Comparison of ENCODE assay signal across 8 mouse cellular contexts in the genomic region with DNA sequence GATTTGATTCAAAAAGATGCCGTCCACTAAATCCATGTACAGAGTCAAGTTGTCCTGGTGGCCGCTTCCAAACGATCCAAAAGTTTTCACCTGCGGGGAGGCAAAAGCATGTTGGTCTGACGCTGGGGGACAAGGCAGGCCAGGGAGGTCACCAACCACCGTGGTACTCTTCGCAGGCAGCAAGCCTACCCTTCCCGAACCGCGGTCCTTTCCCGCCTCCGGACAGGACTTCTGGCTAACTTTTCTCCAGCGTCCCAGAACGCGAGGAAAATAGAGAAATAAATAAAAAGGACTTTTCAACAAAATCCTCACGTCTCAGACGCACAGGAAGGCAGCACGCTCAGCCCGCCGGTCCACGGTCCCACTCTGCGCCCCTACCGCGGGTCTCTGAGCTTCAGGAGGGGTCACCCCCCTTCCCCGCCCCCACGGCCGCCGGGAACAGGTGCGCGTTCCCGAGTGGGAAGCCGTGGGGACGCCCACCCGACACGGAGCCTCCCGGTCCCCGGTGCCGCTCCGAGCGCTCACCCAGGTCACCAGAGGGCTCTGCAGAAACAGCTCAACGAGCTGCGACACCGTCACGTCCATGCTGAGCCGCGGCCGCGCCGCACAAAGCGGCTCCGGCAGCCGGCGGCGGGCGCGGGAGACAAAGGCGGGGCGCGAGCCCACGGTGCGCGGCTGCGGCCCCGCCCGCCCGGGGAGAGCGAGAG. TPM values are rescaled to one million over a fixed set of nuclear protein-coding genes. Genes with fewer than 3 reads are reported as not detected.
DNase-seq lines count a peak whose midpoint lies in the region; ATAC-seq and TF ChIP-seq lines count a peak whose summit lies in the region.

No protein-coding gene starts in this region.

- TF ChIP-seq CTCF in cerebellum, adult 2 months (IDR thresholded peaks at IDR 0.05; ENCODE audit: borderline replicate concordance, insufficient read depth, low read depth, low read length), result no peak

- H3K9me3 ChIP-seq in megakaryocyte, embryonic 14.5 days, result no peaks in the 10 kb centered on the region
- no peaks in the 10 kb centered on the region for H3K9me3 ChIP-seq in hindbrain, embryonic 12.5 days (replicated peaks)
- no peaks in the 10 kb centered on the region for H3K9me3 ChIP-seq in midbrain, embryonic 12.5 days

- peak overlapping the region; percentile 91 for H3K9ac ChIP-seq in hindbrain, embryonic 12.5 days
- H3K9ac ChIP-seq in midbrain, embryonic 12.5 days (replicated peaks), result peak overlapping the region; percentile 86

- ATAC-seq in megakaryocyte, adult 5-6 weeks (ENCODE audit: poor library complexity, severe bottlenecking), result no peak
- ATAC-seq in hindbrain, embryonic 12.5 days (ENCODE audit: low FRiP score), result peak; percentile 66
- ATAC-seq in midbrain, embryonic 12.5 days (ENCODE audit: low FRiP score, low read depth), result peak; percentile 71

- H3K4me3 ChIP-seq in cerebellum, adult 2 months (replicated peaks; ENCODE audit: insufficient read depth, low read depth, low read length), result peak overlapping the region; percentile 77
- H3K4me3 ChIP-seq in megakaryocyte, embryonic 14.5 days (replicated peaks), result peak overlapping the region; percentile 95
- peak overlapping the region; percentile 71 for H3K4me3 ChIP-seq in hindbrain, embryonic 12.5 days
- peak overlapping the region; percentile 78 for H3K4me3 ChIP-seq in midbrain, embryonic 12.5 days

- H3K36me3 ChIP-seq in megakaryocyte, embryonic 14.5 days (replicated peaks; ENCODE audit: low read length), result peaks cover 2% of the 10 kb centered on the region
- no peaks in the 10 kb centered on the region for H3K36me3 ChIP-seq in hindbrain, embryonic 12.5 days
- H3K36me3 ChIP-seq in midbrain, embryonic 12.5 days, result no peaks in the 10 kb centered on the region

- no peaks in the 10 kb centered on the region for H3K4me1 ChIP-seq in cerebellum, adult 2 months (ENCODE audit: control insufficient read depth, insufficient read depth, low read length)
- H3K4me1 ChIP-seq in megakaryocyte, embryonic 14.5 days, result peaks cover 42% of the 10 kb centered on the region
- H3K4me1 ChIP-seq in hindbrain, embryonic 12.5 days, result peaks cover 36% of the 10 kb centered on the region
- H3K4me1 ChIP-seq in midbrain, embryonic 12.5 days, result peaks cover 43% of the 10 kb centered on the region

- peak overlapping the region; percentile 84 for H3K4me2 ChIP-seq in hindbrain, embryonic 12.5 days (replicated peaks)
- H3K4me2 ChIP-seq in midbrain, embryonic 12.5 days (replicated peaks), result peak overlapping the region; percentile 82

- no peak for DNase-seq in cerebellum, adult 2 months
- no peak for DNase-seq in cerebellum, postnatal 14 days
- DNase-seq in frontal cortex, adult 2 months (ENCODE audit: extremely low spot score in 1 of 2, low spot score in 1 of 2), result no peak
- no peak for DNase-seq in frontal cortex, postnatal 14 days (ENCODE audit: low spot score in 2 of 2)

- 2% methylated on average over 66 of the region's 67 CpGs for WGBS in cerebellum, adult 2 months
- WGBS in hindbrain, embryonic 12.5 days, result under 1% methylated on average over 47 of the region's 67 CpGs
- under 1% methylated on average over 57 of the region's 67 CpGs for WGBS in midbrain, embryonic 12.5 days

- H3K27me3 ChIP-seq in cerebellum, adult 2 months (ENCODE audit: control insufficient read depth, insufficient read depth, low read length), result no peaks in the 10 kb centered on the region; the same call in 1 of the 2 replicates
- peaks cover 13% of the 10 kb centered on the region for H3K27me3 ChIP-seq in megakaryocyte, embryonic 14.5 days (replicated peaks)
- H3K27me3 ChIP-seq in hindbrain, embryonic 12.5 days, result 0 out of 2 replicates have a peak, but pooled peaks cover 7% of the 10 kb centered on the region
- peaks cover 7% of the 10 kb centered on the region for H3K27me3 ChIP-seq in midbrain, embryonic 12.5 days

- H3K27ac ChIP-seq in cerebellum, adult 2 months (ENCODE audit: insufficient read depth, low read length), result no peak overlapping the region
- peak overlapping the region; percentile 95 for H3K27ac ChIP-seq in hindbrain, embryonic 12.5 days
- H3K27ac ChIP-seq in midbrain, embryonic 12.5 days (replicated peaks), result peak overlapping the region; percentile 94

- no peak for TF ChIP-seq POLR2A in cerebellum, adult 2 months (IDR thresholded peaks at IDR 0.05; ENCODE audit: borderline replicate concordance, insufficient read depth, low read length)

RNA-seq across cellular contexts. Expression of a gene that starts 0.5 kb away (rescaled TPM):
- polyA plus RNA-seq in cerebellum, adult 2 months (2012; rRNA removed), result 9.0 TPM in 2 replicates
- 4.1 and 10.3 TPM in 2 replicates for polyA plus RNA-seq in megakaryocyte, embryonic 14.5 days (2012; ENCODE audit: insufficient read depth, low replicate concordance)
- total RNA-seq in megakaryocyte, adult 5-6 weeks (2015), result 71.2 and 71.7 TPM in 2 replicates
- 195 and 212 TPM in 2 replicates for total RNA-seq in megakaryocyte, adult 5-6 weeks (2017)
- 15.0 and 17.7 TPM in 2 replicates for polyA plus RNA-seq in hindbrain, embryonic 12.5 days (2016; fragmentation: Nextera tagmentation; extraction: Ambion mirVana)
- 17.1 and 19.6 TPM in 2 replicates for polyA plus RNA-seq in midbrain, embryonic 12.5 days (2016; fragmentation: Nextera tagmentation; extraction: Ambion mirVana)
- polyA plus RNA-seq in frontal cortex, adult 2 months (2012; rRNA removed), result 16.1 and 18.0 TPM in 2 replicates

RNA-seq across cellular contexts. Expression of a gene that starts 55.1 kb away (rescaled TPM):
- polyA plus RNA-seq in cerebellum, adult 2 months (2012; rRNA removed), result 35.1 and 36.8 TPM in 2 replicates
- polyA plus RNA-seq in megakaryocyte, embryonic 14.5 days (2012; ENCODE audit: insufficient read depth, low replicate concordance), result 5.3 and 9.6 TPM in 2 replicates
- 82.5 and 82.6 TPM in 2 replicates for total RNA-seq in megakaryocyte, adult 5-6 weeks (2015)
- 110 and 131 TPM in 2 replicates for total RNA-seq in megakaryocyte, adult 5-6 weeks (2017)
- 67.6 and 74.7 TPM in 2 replicates for polyA plus RNA-seq in hindbrain, embryonic 12.5 days (2016; fragmentation: Nextera tagmentation; extraction: Ambion mirVana)
- polyA plus RNA-seq in midbrain, embryonic 12.5 days (2016; fragmentation: Nextera tagmentation; extraction: Ambion mirVana), result 79.5 and 80.2 TPM in 2 replicates
- 34.4 and 39.1 TPM in 2 replicates for polyA plus RNA-seq in frontal cortex, adult 2 months (2012; rRNA removed)
